Mouse (Mus musculus) left cerebral cortex, postnatal 10 days (tissue): Measurements from ENCODE around the gene Susd4. TPM values are rescaled to one million over a fixed set of nuclear protein-coding genes. Genes with fewer than 3 reads are reported as not detected.
A peak's percentile ranks its signal among the peaks of the same experiment; 100 is the strongest.

Source experiments
- DNase-seq, 2 experiments: peaks; one replicate each; pipeline ENCODE4 v3.0.0; 2021 to 2022; ENCODE audit warnings: low spot score in 2 of 2, mixed read lengths in 1 of 2; ENCODE audit errors: extremely low spot score in 1 of 2
- intact Hi-C: fragments of 180-260 bp; cut with DNase I; formaldehyde crosslinking; loops from one replicate; pipeline ENCODE4 v1.15.1; 2025
- total RNA-seq, 2 experiments: library from RNA; stranded (reverse); gene quantifications; 2 replicates each; pipeline ENCODE4 v1.2.3; 2021

The Susd4 gene
- total RNA-seq, 2 experiments from 2014 or later, result 75.2 to 78.9 TPM

DNA sequence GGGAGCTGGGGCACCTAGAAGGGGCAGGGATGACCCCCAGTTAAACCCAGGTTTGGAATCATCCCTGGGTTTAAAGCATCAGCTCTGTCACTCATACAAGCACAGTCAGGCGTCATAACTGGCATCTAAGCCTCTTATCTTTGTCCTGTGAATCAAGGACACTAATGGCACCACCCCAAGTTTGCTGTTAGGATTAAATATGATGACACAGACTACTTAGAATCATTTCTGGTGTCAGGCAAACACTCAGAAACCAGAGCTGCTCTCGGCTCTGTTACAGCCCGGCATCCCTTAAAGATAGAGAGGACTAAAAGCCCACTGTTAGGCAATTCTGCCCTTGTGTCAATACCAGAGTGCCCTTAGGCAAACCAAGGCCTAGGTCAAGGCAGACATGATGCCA is 139.2 kb downstream of the Susd4 start:
- DNase-seq, result no peak
- intact Hi-C loops, result no loop called here

DNA sequence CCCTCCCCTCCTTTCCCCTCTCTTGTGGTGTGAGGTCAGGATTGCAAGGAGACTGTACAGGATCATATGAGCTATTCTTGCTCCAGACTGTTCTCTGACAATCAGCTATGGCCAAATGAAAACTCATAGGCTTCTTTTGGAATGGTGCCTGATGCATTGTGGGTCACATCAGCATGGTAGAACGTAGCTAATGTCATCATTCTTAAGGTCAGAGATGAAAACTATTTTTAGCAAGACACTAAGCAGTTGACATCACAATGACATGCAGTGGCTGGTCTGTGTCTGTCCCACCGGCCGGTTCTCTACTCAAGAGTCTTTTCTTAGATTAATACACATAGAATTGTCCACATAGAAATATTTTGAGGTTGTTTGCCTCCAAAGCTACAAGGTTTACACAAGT is 142.0 kb downstream of the Susd4 start:
- no peak for DNase-seq

DNA sequence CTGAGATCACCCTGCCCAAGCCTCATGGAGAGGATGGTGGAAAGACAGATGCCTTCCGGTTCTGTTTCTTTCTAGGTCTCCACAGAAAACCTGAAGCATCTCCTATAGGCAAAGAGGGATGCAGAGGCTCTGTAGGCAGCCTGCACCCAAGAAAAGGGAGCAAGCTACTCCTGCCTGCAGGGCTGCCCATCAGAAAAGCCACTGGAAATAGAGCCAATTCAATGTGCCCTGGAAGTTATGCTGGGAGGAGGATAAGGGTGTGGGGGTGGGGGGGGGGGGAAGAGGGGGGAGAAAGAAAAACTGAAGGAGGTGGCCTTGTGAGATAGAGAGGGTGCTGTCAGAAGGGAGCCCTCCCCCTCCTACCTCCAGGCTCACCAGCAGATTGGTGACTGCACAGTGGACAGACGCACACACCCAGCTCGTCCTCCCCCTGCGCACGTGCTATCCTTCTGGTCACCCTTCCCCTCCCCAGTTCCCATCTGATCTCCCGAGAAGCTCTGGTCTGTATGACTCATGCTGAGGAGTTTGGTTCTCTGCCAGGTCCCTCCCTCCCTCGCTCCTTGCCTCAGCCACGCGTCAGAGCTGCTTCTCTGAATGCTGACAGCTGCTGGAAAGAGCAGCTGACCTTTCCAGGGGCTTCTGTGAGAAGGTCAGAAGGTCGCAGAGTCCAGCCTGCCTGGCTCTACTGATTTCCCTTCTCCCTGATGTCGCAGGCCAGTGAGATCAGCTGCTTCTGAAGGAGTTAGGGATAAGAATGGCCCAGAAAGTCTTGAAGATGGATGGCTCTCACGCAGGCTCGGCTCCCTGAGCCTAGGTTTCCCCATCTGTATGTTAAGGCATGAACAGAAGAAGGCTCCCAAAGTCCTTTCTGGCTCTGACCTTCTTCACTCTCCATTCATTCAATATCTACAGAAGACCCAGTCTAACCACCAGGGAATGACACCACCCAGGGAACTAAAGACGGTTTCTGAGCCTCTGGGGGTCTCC is 144.7 kb downstream of the Susd4 start:
- peak; percentile 83 to 94 for DNase-seq
- intact Hi-C loops, result no loop called here

More for the DNA sequence above, 142.0 kb downstream of the Susd4 start:
- intact Hi-C loops, result no loop called here

DNA sequence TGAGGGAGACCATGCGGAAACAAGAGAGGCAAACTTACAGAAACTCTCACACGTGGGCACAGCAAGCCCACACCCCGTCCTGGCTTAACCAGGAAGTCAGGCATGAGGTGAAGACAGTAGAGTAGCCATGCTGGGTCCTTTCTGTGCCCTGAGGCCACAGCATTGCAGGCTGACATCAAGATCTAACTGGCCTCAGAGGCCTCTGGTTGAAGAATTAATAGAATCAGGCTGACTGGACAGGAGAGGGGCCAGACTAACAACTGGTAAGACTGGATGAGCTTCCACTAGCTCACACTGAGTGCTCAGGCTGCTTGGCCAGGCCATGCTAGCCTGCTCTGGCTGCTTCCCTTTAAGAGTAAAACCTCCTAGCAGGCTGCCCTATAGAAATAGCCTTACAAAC is 145.4 kb downstream of the Susd4 start:
- peak in 1 of 2 experiments; percentile 13 for DNase-seq
- intact Hi-C loops, result no loop called here

DNA sequence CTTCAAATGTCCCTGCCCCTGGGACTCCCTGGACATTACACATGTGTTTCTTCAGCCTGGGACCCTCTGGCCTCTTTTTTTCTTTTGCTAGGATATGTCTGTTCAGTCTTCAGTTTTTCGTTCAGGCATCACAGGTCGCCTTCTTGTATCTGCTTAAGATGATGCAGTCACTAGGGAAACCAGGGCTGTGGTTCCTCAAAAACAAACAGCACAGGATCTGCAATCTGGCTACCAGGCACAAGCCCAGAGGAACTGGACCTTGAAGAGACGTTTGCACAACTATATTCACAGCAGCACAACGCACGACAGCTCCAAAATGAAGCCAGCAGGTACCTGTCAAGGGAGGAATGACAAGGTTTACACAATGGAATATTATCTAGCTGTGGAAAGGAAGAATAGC is 145.9 kb downstream of the Susd4 start:
- peak in 1 of 2 experiments; percentile 11 for DNase-seq
- intact Hi-C loops, result no loop called here

DNA sequence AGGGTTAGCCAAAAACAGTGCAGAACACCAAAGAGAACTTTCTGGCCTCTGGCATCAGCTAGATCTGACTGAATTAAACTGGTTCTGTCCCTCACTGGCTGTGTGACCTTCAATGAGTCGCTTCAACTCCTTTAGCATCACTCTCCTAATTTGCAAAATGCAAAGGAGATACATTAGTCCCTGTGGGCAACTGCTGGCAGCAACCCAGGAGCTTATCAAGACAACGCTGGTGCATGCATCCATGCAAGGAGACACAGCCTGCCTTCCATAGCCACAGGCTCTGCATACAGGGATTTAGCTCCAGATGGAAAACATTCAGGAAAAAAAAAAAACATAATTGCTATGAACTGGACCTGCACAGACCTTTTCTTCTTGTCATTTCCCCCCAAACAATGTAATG is 148.9 kb downstream of the Susd4 start:
- intact Hi-C loops, result no loop called here
- DNase-seq, result no peak

DNA sequence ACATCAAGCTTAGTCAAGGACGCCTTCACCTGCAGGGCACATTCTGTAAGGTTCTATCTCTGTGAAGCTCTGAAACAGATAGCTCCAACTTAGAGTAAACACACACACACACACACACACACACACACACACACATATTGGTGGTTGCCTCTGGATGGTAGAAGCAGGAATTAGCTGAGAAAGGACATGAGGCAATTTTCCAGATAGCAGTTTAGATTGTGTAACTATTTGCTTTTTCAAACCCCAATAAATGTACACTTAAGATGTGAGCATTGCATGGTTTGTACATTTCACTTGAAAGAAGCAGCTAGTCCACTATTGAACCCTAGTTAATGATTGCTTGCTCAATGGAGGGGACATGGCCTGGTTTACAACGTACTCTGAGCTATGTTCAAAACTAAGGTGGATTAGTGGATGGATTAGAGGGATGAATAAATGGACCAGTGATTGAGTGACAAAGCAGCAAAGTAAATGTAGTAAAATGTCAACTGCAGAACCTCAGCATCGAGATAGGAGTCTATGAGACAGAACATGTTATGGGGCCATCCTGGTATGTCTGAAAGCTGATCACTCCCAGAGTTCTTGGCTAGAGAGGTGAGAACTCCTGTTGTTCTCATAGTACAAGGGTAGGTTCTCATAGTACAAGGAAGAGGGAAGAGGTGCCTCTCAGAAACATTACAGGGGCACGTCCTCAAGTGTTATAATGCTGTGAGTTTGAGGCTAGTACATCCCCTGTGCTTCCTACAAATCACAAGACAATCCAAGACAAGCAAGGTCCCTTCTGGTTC is 150.7 kb downstream of the Susd4 start:
- DNase-seq, result no peak
- intact Hi-C loops, result no loop called here

DNA sequence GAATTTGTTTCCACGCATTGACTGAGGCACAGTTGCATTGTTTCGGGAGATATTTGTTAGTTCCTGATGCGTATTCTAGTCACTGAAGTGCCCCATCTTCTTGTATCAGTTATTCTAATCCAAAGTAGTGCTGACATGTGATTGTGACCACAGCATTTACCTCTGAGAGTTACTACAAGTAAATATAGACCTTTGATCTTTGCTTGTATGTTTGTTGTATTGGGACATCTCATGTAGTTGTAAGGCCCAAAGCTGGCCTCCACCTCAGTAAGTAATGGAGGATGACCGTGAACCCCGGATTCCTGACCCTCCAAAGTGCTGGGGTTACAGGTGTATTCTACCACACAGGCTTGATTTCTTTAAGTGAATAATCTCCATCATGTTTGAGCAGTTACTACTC is 152.5 kb downstream of the Susd4 start:
- intact Hi-C loops, result no loop called here

DNA sequence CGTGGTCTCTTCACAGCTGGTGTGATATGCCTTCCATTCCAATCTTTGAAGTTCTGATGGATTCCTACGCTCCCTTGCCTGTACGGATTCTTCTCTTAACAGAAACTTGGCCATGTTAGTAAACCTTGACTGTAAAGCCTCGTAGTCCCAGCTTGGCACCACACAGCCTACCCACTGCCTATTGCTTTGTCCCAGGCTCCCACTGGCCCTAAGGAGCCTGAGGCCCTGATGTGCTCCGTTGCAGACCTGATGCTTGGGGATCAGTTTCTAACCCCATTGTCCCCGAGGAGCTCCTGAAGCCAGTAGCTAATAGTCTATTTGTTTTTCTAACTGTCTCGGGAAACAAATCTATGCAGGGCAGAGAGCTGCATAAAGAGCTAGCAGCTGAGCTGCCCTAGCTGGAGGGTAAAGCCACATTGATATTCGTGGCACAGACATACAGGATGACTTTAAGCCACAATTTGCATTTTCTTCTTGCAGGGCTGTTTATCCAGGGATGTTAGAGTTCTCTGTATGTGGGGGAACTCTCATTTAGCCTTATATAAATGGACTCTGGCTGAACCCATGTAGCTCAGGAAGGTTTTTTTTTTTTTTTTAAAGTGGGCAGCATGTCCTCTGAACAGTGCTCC is 155.2 kb downstream of the Susd4 start:
- DNase-seq, result no peak
- intact Hi-C loops, result no loop called here

More for the DNA sequence above, 152.5 kb downstream of the Susd4 start:
- DNase-seq, result no peak

DNA sequence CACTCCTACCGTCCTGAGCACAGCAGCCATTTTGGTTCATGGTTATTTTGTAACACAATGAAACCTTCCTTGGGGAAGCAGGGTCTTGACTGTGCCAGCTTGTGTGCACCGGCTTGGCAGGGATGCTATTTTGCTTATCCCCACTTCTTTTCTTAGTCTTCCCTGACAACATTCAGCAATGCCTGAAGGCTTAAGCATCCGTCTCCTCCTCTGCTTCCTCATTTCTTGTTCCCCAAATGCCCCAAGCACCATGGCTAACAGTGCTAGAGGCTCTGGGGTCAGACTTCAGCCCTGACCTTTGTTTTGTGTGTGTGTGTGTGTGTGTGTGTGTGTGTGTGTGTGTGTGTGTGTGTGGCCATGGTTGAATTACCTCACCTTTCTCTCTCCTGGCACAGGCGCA is 159.2 kb downstream of the Susd4 start:
- DNase-seq, result no peak
- intact Hi-C loops, result no loop called here

DNA sequence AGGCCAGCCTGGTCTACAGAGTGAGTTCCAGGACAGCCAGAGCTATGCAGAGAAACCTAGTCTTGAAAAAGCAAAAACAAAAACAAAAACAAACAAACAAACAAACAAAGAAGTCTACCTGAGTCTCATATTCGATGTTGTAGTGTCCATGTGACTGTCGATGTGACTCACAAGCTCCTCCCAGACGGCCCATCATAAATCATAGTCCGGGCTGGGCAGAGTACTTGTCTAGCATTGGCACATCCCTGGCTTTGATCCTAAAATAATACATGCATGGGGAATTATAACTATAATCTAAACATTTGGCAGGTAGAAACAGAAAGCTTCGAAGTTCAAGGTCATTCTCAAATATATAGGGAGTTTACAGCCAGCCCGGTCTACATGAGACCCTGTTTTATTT is 162.8 kb downstream of the Susd4 start:
- no peak for DNase-seq
- intact Hi-C loops, result no loop called here

DNA sequence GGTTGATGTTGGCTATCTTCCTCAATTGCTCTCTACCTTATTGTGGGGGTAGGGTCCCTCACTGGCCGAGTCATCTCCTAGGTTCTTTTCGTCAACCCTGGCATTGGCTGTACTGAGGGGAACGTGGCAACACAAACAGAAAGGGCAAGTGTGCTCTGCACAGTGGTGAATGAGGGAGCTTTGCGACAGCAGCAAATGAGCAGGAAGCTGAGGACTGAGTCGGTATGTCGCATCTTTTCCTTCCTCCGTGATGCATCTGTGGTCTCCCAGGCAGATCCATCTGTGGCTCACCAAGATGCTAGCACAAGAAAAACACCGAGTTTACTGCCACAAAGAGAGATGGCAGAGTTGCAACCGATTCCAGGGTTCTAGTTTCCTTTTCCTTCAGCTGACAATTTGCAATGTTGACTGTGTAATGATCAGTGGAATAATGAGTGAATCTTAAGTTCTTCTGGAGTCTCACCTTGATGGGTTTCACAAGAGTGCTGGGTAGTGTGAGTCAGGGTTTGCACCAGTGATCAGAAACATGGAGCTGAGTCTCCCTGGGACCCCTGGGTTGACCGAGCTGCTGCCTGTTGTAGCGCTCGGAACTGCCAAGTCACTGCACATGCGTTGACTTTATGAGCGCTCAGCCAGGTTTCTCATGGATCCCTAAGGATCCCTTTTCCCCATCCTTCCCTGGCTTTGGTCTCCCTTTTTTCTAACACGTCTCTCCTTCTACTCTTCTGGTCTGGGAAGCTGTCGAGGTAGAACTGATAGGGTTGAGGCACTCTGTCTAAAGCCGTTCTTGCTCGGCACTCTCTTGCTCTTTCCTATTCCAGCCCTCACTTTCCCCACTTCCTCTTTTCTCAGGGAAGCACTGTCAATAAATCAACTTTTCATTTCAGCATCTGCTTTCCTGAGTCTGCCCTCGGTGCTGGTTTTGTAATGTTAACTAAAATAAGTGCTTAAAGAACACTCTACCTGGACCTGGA is 164.5 kb downstream of the Susd4 start:
- no peak for DNase-seq
- intact Hi-C loops, result no loop called here

DNA sequence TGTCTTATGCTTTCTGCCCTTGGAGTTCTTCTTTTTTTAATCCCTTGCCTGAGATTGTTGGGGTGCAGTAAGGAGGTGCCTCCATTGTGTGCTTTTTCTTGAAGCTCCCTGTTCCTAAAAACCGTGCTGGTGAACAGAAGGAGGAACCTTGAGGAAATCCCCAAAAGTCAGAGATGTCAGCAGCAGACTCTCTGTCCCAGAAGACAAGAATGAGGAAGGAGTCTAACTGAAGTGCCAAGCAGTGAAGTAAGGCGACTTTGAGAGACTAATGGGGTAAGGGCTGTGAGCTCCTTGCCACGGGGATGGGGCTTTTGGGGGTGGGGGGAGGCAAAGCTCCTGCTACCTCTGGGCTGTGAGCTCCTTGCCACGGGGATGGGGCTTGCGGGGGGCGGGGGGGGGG is 171.8 kb downstream of the Susd4 start:
- intact Hi-C loops, result no loop called here
- no peak for DNase-seq

DNA sequence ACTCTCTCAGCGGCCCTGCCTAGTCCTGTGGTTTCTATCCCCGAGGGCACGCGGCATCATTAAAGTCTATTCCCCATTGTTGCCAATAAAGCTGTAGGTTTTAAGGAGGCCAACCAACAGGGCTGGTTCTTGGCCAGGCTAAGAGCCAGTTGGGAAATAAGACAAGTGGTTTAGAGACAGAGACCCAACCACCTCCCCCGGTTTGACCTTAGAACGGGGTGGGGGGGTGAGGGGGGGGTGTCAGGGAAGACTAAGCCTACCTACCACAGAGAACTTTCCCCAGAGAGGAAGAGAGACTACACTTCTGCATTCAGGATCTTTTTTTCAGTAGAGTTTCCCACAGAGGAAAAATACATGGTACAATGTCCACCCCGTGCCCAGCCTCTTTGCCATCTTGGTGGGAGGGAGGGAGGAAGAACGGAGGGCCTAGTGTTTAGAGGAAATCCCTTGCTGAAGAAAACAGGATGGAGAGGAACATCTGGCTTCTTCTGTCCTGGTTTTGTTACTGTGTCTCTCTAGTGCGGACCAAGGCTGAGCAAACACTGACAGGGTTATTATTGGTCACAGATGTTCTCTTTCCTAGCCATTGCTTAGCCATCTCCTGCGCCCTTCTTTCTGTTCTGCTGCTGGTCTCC is 173.9 kb downstream of the Susd4 start:
- no peak for DNase-seq
- intact Hi-C loops, result no loop called here

DNA sequence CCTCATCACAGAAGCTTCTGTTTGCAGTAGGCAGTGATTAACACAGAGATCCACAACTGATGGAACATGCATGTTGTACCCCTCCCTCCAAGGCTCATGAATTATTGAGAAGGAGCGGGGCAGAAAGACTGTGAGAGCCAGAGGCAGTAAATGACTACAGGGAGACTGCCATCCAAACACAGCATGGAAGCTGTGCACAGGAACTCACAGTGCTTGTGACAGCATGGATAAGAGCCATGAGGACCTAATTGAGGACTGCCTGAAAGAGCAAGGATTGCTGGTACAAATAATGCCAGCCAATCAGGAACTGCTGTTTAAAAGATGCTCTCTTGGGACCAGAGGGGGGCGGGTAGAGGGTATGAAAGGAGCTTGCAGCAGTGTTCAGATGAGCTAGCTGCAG is 178.3 kb downstream of the Susd4 start:
- intact Hi-C loops, result no loop called here
- DNase-seq, result no peak

DNA sequence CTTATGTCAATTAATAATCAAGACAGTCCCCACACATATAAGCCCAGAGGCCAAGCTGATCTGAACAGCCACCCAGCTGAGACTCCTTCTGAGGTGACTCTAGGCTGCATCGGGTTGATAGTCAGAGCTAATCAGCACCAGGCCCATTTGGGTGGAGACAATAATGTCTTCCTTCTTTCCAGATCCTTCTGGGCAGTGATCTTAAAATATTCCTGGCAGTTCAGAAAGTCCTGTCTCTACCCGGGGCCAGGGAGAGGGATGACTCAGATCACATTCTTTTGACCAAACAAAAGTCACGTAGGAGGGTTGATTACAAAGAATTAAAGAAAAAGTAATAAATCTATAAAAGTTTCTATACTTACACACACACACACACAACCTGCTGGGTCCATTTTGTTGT is 180.3 kb downstream of the Susd4 start:
- intact Hi-C loops, result no loop called here
- no peak for DNase-seq

DNA sequence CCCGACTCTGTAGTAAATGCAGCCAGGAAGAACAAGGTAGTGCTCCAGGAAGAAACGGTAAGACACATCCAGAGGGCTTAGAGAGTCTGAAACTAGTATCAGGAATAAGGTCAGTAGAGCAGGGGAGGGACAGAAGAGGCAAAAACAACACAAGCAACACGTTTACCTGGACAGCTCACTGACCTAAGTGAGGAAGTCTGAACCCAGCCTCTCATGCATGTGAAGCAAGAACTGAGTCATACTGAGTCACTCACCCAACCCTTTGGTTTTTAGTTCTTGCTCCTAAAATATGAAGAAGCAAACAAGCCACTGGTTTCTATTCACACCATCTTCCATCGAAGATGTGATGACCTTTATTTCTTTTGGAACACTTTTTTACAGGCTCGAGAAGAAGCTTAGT is 181.0 kb downstream of the Susd4 start:
- DNase-seq, result no peak
- intact Hi-C loops, result no loop called here

DNA sequence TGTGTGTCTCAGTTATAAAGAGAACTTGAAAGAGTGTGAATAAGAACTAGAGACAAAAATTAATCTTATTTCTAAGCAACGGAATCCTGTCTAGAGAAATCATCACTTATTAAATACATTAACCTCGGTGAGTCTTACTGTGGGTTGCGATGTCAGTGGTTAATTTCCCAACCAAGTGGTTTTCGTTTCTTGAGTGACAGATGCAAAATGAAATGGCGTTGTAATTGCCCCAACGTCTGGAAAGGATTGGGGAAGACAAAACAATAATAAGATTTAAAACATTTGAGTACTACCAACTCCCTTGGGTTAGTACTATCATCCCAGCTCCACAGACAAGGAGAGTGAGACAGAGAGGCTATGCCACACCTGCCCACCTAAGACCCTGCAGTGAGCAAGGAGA is 181.9 kb downstream of the Susd4 start:
- intact Hi-C loops, result no loop called here
- no peak for DNase-seq
